Comparison of ENCODE assay signal across 15 mouse cellular contexts in genomic region chr11:112137401-112138020, GRCm38 (mm10).
DNase-seq lines count a peak whose midpoint lies in the region; ATAC-seq and TF ChIP-seq lines count a peak whose summit lies in the region.
"Had no signal": no experiment of that assay in that cellular context is flagged by ENCODE, and none has a peak within 500 bp of the region (broad histone marks: within the 10 kb centered on the region; RNA-seq: fewer than 3 reads in every experiment).

No protein-coding gene starts in this region.

- H3K9me3 ChIP-seq in forebrain, embryonic 11.5 days (ENCODE audit: control insufficient read depth, low read length): no peaks in the 10 kb centered on the region
- no peaks in the 10 kb centered on the region for H3K9me3 ChIP-seq in forebrain, embryonic 13.5 days (replicated peaks)
- H3K9me3 ChIP-seq in hindbrain, embryonic 12.5 days (replicated peaks): no peaks in the 10 kb centered on the region
- H3K9me3 ChIP-seq in midbrain, embryonic 15.5 days: no peaks in the 10 kb centered on the region

- WGBS in forebrain, embryonic 11.5 days: 8% methylated on average over 8 of the region's 8 CpGs
- 4% methylated on average over 8 of the region's 8 CpGs for WGBS in forebrain, embryonic 13.5 days
- WGBS in hindbrain, embryonic 12.5 days: 5% methylated on average over 8 of the region's 8 CpGs
- WGBS in midbrain, embryonic 15.5 days: 4% methylated on average over 8 of the region's 8 CpGs

- no peak overlapping the region; the same call in 1 of the 2 replicates for H3K9ac ChIP-seq in forebrain, embryonic 11.5 days (ENCODE audit: low read length)
- H3K9ac ChIP-seq in forebrain, embryonic 13.5 days: no peak overlapping the region
- H3K9ac ChIP-seq in hindbrain, embryonic 12.5 days: no peak overlapping the region
- no peak overlapping the region for H3K9ac ChIP-seq in midbrain, embryonic 15.5 days

- H3K36me3 ChIP-seq in forebrain, embryonic 11.5 days (ENCODE audit: control insufficient read depth, insufficient read depth, low read length): no peaks in the 10 kb centered on the region
- no peaks in the 10 kb centered on the region for H3K36me3 ChIP-seq in forebrain, embryonic 13.5 days (ENCODE audit: poor library complexity, severe bottlenecking)
- no peaks in the 10 kb centered on the region for H3K36me3 ChIP-seq in hindbrain, embryonic 12.5 days
- H3K36me3 ChIP-seq in midbrain, embryonic 15.5 days (replicated peaks): no peaks in the 10 kb centered on the region

- no peak overlapping the region for H3K27ac ChIP-seq in forebrain, embryonic 11.5 days (ENCODE audit: low read depth, low read length)
- no peak overlapping the region for H3K27ac ChIP-seq in forebrain, embryonic 13.5 days
- no peak overlapping the region for H3K27ac ChIP-seq in hindbrain, embryonic 12.5 days
- no peak overlapping the region for H3K27ac ChIP-seq in midbrain, embryonic 15.5 days
- H3K27ac ChIP-seq: stomach, postnatal 0 days had no signal

- peak; percentile 24; the same call in 1 of the 2 replicates for ATAC-seq in forebrain, embryonic 11.5 days (replicated peaks; ENCODE audit: low FRiP score)
- ATAC-seq in forebrain, embryonic 13.5 days: no peak
- ATAC-seq in Patski: peak; percentile 62
- peak; percentile 50; the same call in 1 of the 2 replicates for ATAC-seq in hindbrain, embryonic 12.5 days (ENCODE audit: low FRiP score)
- no peak for ATAC-seq in midbrain, embryonic 15.5 days (replicated peaks)
- ATAC-seq: activated CD4-positive, CD25-positive, alpha-beta regulatory T cell, adult 4 months; inflammation-experienced regulatory T-cells, adult 6 months had no signal

- no peak overlapping the region for H3K4me3 ChIP-seq in forebrain, embryonic 11.5 days (ENCODE audit: low read depth, low read length)
- H3K4me3 ChIP-seq in forebrain, embryonic 13.5 days: no peak overlapping the region
- no peak overlapping the region for H3K4me3 ChIP-seq in hindbrain, embryonic 12.5 days
- H3K4me3 ChIP-seq in midbrain, embryonic 15.5 days: no peak overlapping the region

- no peak for TF ChIP-seq CTCF in Patski (IDR thresholded peaks at IDR 0.05)

- CTCF ChIA-PET in Patski (lab: Charles Lee): interaction anchor here (1.0 kb wide), 1 partner anchor 10 kb away, joined by 4 read pairs; no protein-coding TSS in a partner anchor

- POLR2A ChIA-PET in Patski (lab: Charles Lee): no interaction called here

- H3K4me1 ChIP-seq in forebrain, embryonic 11.5 days (replicated peaks; ENCODE audit: control insufficient read depth, insufficient read depth, low read length): peaks cover 17% of the 10 kb centered on the region
- peaks cover 35% of the 10 kb centered on the region for H3K4me1 ChIP-seq in forebrain, embryonic 13.5 days
- H3K4me1 ChIP-seq in hindbrain, embryonic 12.5 days: peaks cover 24% of the 10 kb centered on the region
- peaks cover 18% of the 10 kb centered on the region for H3K4me1 ChIP-seq in midbrain, embryonic 15.5 days

- DNase-seq in forebrain, embryonic 11.5 days (ENCODE audit: low spot score): no peak
- no peak for DNase-seq in Patski (ENCODE audit: low read depth, low spot score)
- DNase-seq in spleen, adult 18-20 months: no peak
- no peak for DNase-seq in ovary, adult 18-20 months (ENCODE audit: low spot score)
- no peak for DNase-seq in right cerebral cortex, postnatal 36 days (ENCODE audit: low spot score in 2 of 2)
- DNase-seq: cerebellum, postnatal 14 days; heart, adult 18-20 months; right cerebral cortex, postnatal 4 days had no signal

- H3K27me3 ChIP-seq in forebrain, embryonic 11.5 days (ENCODE audit: control insufficient read depth, insufficient read depth, low read length): no peaks in the 10 kb centered on the region
- H3K27me3 ChIP-seq in forebrain, embryonic 13.5 days: no peaks in the 10 kb centered on the region
- H3K27me3 ChIP-seq in Patski: no peaks in the 10 kb centered on the region
- peaks cover 4% of the 10 kb centered on the region; the same call in 1 of the 2 replicates for H3K27me3 ChIP-seq in hindbrain, embryonic 12.5 days
- peaks cover 20% of the 10 kb centered on the region; the same call in 1 of the 2 replicates for H3K27me3 ChIP-seq in midbrain, embryonic 15.5 days (replicated peaks)

- H3K4me2 ChIP-seq in forebrain, embryonic 11.5 days (ENCODE audit: low read depth, low read length, severe bottlenecking): peak overlapping the region; percentile 6; the same call in 1 of the 2 replicates
- H3K4me2 ChIP-seq in forebrain, embryonic 13.5 days: no peak overlapping the region
- H3K4me2 ChIP-seq in hindbrain, embryonic 12.5 days (replicated peaks): peak overlapping the region; percentile 19; the same call in 1 of the 2 replicates
- H3K4me2 ChIP-seq in midbrain, embryonic 15.5 days: peak overlapping the region; percentile 13; the same call in 1 of the 2 replicates
- H3K4me2 ChIP-seq: liver, embryonic 11.5 days had no signal

- in situ Hi-C loops in Patski (cut with MboI; ENCODE audit: low pct_unique_long_range_greater_than_20kb): no loop called here

Comparison
In these comparisons a context has a peak if more than half of its experiments do, and no peak if none do; other contexts are left out.
1. ATAC-seq: peak in forebrain, embryonic 11.5 days (single experiment), Patski (single experiment) and hindbrain, embryonic 12.5 days (single experiment); none in forebrain, embryonic 13.5 days (single experiment) and midbrain, embryonic 15.5 days (single experiment).